Mouse (Mus musculus): ENCODE data around the gene Mast3. TPM values are rescaled to one million over a fixed set of nuclear protein-coding genes. Genes with fewer than 3 reads are reported as not detected.

Mast3 gene
- polyA plus RNA-seq, 1 experiment from 2014 or later, result 10.7 TPM

DNA sequence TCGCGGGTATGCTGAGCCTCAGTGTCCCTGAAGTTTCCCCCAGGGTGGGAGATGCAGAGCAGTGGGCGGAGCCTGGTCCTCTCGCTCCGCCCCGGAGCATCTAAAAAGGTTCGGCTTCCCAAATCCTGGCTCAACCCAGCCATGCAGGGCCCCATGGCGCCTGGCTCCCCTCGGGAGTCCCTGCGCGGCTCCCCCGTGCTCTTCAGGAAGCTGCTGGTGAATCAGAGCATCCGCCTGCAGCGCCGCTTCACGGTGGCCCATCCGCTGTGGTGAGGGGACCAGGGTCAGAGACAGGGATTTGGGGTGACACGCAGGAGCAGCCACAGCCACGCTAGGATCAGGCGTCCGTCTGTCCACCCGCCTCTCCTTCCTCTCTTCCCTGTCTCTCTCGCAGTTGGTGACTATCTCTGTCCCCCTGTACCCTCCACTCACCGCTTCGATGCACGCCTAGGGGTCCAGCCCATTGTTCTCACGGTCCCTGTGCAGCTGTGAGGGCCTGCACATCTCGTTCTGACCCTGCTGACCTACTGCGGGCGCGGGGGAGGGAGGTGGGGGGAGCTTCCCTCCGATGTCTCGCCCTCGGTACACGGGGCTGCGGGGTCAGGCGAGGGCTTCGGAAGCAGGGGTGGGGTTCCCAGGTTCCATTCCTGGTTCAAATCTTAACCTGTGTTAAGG is 61.7 kb downstream of the Mast3 start:
- no peak for ATAC-seq (ENCODE audit: insufficient number of reproducible peaks, insufficient read depth, low FRiP score, low read depth)
- H3K4me2 ChIP-seq (replicated peaks; ENCODE audit: low read depth, low read length), result peak overlapping the region; percentile 46
- H3K27me3 ChIP-seq (ENCODE audit: control insufficient read depth, insufficient read depth, low read length), result peaks cover 32% of the 10 kb centered on the region
- no peak overlapping the region for H3K9ac ChIP-seq (replicated peaks; ENCODE audit: low read depth, low read length)
- 4% methylated on average over 38 of the region's 38 CpGs for WGBS
- H3K4me3 ChIP-seq (ENCODE audit: low read depth, low read length), result peak overlapping the region; percentile 5; the same call in 1 of the 2 replicates
- no peaks in the 10 kb centered on the region for H3K36me3 ChIP-seq (ENCODE audit: control insufficient read depth, insufficient read depth, low read length)
- H3K4me1 ChIP-seq (ENCODE audit: control insufficient read depth, insufficient read depth, low read length), result peaks cover 13% of the 10 kb centered on the region
- H3K27ac ChIP-seq (ENCODE audit: low read length), result no peak overlapping the region
- H3K9me3 ChIP-seq (ENCODE audit: control insufficient read depth, low read depth, low read length), result no peaks in the 10 kb centered on the region

DNA sequence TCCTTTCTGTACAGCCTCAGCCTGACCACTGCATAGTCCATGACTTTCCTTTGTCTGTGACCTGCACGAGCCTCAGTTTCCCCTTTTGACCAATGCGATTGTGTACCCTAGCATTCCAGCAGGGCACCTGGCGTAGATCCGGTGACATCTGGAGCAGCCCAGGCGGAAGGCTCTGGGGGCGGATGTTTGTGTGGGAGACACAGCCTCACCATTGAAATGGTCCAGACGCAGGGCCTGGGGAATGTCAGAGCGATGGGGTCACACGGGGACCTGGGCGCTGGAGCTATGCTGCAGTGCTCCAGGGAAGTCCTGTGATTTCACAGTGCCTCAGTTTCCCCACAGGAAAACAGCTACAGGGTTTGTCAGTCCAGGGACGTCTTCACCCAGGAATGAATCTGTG is 62.7 kb downstream of the Mast3 start:
- H3K27ac ChIP-seq (ENCODE audit: low read length), result no peak overlapping the region
- ATAC-seq (ENCODE audit: insufficient number of reproducible peaks, insufficient read depth, low FRiP score, low read depth), result no peak
- 44% methylated on average over 11 of the region's 11 CpGs for WGBS
- no peaks in the 10 kb centered on the region for H3K36me3 ChIP-seq (ENCODE audit: control insufficient read depth, insufficient read depth, low read length)
- no peak overlapping the region for H3K4me3 ChIP-seq (ENCODE audit: low read depth, low read length)
- H3K4me2 ChIP-seq (replicated peaks; ENCODE audit: low read depth, low read length), result no peak overlapping the region
- peaks cover 13% of the 10 kb centered on the region for H3K4me1 ChIP-seq (ENCODE audit: control insufficient read depth, insufficient read depth, low read length)
- peaks cover 30% of the 10 kb centered on the region for H3K27me3 ChIP-seq (ENCODE audit: control insufficient read depth, insufficient read depth, low read length)
- H3K9me3 ChIP-seq (ENCODE audit: control insufficient read depth, low read depth, low read length), result no peaks in the 10 kb centered on the region
- no peak overlapping the region for H3K9ac ChIP-seq (replicated peaks; ENCODE audit: low read depth, low read length)

DNA sequence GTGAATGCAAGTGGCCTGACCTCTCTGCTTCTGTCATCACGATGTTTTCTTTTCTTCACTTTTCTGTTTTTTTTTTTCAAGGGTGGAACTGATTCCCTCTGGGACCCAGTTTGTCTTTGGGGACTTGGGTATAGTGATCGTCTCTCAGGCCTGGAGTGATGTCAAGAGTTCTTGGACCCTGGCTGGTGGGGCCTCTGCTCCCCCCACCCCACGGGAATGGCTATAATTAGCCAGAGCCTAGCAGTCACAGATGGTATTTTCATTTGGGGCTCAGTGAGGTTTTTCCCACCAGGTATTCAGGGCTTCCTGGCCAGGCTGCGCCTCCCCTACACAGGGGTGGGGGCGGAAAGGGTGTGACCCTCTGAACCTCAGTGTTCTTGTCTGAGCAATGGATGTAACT is 63.2 kb downstream of the Mast3 start:
- ATAC-seq (ENCODE audit: insufficient number of reproducible peaks, insufficient read depth, low FRiP score, low read depth), result no peak
- Histone ChIP-seq H3K27ac (ENCODE audit: low read length) (no peak overlapping the region), H3K9me3 (ENCODE audit: control insufficient read depth, low read depth, low read length) (no peaks in the 10 kb centered on the region), H3K4me2 (replicated peaks; ENCODE audit: low read depth, low read length) (no peak overlapping the region), H3K4me3 (ENCODE audit: low read depth, low read length) (no peak overlapping the region), H3K9ac (replicated peaks; ENCODE audit: low read depth, low read length) (no peak overlapping the region), H3K36me3 (ENCODE audit: control insufficient read depth, insufficient read depth, low read length) (no peaks in the 10 kb centered on the region), H3K27me3 (ENCODE audit: control insufficient read depth, insufficient read depth, low read length) (peaks cover 28% of the 10 kb centered on the region), H3K4me1 (ENCODE audit: control insufficient read depth, insufficient read depth, low read length) (peaks cover 13% of the 10 kb centered on the region)
- WGBS, result 48% methylated on average over 5 of the region's 5 CpGs

DNA sequence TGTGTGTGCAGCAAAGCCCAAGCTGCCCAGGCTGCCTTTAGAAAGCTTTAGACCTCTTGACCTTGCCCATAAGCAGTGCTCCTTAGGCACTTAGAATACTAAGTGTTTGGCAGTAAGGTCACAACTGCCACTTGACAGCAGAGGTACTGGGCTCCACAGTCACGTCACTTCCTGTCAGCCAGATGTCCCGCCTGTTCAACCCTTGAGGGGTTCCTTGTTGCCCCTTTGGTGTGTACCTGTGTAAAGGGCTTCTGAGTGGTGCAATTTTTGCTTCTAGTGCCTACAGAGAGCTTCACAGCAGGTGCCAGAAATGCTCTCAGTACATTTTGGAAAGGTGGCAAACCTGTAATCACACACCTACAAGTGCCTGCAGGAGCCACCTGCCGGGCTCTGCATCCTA is 66.6 kb downstream of the Mast3 start:
- H3K27ac ChIP-seq (ENCODE audit: low read length), result no peak overlapping the region
- no peak overlapping the region for H3K9ac ChIP-seq (replicated peaks; ENCODE audit: low read depth, low read length)
- no peak overlapping the region for H3K4me2 ChIP-seq (replicated peaks; ENCODE audit: low read depth, low read length)
- H3K27me3 ChIP-seq (ENCODE audit: control insufficient read depth, insufficient read depth, low read length), result peaks cover 14% of the 10 kb centered on the region
- no peaks in the 10 kb centered on the region for H3K9me3 ChIP-seq (ENCODE audit: control insufficient read depth, low read depth, low read length)
- no peak overlapping the region for H3K4me3 ChIP-seq (ENCODE audit: low read depth, low read length)
- H3K4me1 ChIP-seq (ENCODE audit: control insufficient read depth, insufficient read depth, low read length), result peaks cover 4% of the 10 kb centered on the region
- WGBS, result 60% methylated on average over 3 of the region's 3 CpGs
- no peaks in the 10 kb centered on the region for H3K36me3 ChIP-seq (ENCODE audit: control insufficient read depth, insufficient read depth, low read length)
- no peak for ATAC-seq (ENCODE audit: insufficient number of reproducible peaks, insufficient read depth, low FRiP score, low read depth)

DNA sequence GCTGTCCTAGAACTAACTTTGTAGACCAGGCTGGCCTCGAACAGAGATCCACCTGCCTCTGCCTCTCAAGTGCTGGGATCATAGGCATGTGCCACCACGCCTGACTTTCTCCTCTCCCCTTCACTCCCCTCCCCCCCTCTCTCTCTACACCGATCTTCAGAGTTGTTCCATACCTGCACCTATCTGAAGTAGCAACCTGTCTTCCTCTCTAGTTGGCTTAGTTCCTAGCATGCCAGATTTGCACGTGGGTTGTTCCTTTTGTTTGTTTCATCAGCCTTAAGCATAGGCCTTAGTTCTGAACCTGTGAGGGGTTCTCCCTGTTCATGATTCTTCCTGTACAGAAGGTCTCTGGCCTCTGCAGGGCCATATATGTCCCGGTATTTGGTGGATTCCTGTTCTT is 67.1 kb downstream of the Mast3 start:
- WGBS, result 67% methylated on average over 5 of the region's 5 CpGs
- peaks cover 9% of the 10 kb centered on the region for H3K27me3 ChIP-seq (ENCODE audit: control insufficient read depth, insufficient read depth, low read length)
- H3K4me3 ChIP-seq (ENCODE audit: low read depth, low read length), result no peak overlapping the region
- H3K27ac ChIP-seq (ENCODE audit: low read length), result no peak overlapping the region
- H3K4me2 ChIP-seq (replicated peaks; ENCODE audit: low read depth, low read length), result no peak overlapping the region
- H3K36me3 ChIP-seq (ENCODE audit: control insufficient read depth, insufficient read depth, low read length), result no peaks in the 10 kb centered on the region
- no peaks in the 10 kb centered on the region for H3K4me1 ChIP-seq (ENCODE audit: control insufficient read depth, insufficient read depth, low read length)
- H3K9ac ChIP-seq (replicated peaks; ENCODE audit: low read depth, low read length), result no peak overlapping the region
- H3K9me3 ChIP-seq (ENCODE audit: control insufficient read depth, low read depth, low read length), result no peaks in the 10 kb centered on the region
- ATAC-seq (ENCODE audit: insufficient number of reproducible peaks, insufficient read depth, low FRiP score, low read depth), result no peak

DNA sequence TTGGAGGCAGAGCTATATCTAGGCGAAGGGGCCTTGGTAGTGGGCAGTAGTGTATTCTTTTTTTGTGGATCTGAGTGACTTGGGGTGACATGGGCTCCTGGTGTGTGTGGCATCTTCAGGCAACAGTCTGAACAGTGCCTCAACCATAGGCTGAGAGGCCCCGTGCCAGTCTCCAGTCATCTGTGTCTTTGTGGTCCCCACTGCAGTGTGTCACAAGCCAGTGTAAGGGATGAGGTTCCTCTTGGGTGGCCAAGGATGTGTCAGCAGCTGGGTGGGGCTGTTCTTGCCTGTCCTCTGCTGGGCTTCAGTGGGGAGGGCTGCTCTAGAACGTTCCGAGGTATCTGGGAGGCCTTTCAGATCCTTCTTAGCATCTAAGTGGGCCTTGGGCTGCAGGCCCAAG is 73.9 kb downstream of the Mast3 start:
- WGBS, result 85% methylated on average over 4 of the region's 4 CpGs
- no peak overlapping the region for H3K4me2 ChIP-seq (replicated peaks; ENCODE audit: low read depth, low read length)
- no peaks in the 10 kb centered on the region for H3K4me1 ChIP-seq (ENCODE audit: control insufficient read depth, insufficient read depth, low read length)
- no peaks in the 10 kb centered on the region for H3K36me3 ChIP-seq (ENCODE audit: control insufficient read depth, insufficient read depth, low read length)
- no peak overlapping the region for H3K4me3 ChIP-seq (ENCODE audit: low read depth, low read length)
- H3K9me3 ChIP-seq (ENCODE audit: control insufficient read depth, low read depth, low read length), result no peaks in the 10 kb centered on the region
- H3K27me3 ChIP-seq (ENCODE audit: control insufficient read depth, insufficient read depth, low read length), result 0 out of 2 replicates have a peak, but pooled peaks cover 4% of the 10 kb centered on the region
- H3K9ac ChIP-seq (replicated peaks; ENCODE audit: low read depth, low read length), result no peak overlapping the region
- no peak overlapping the region for H3K27ac ChIP-seq (ENCODE audit: low read length)
- ATAC-seq (ENCODE audit: insufficient number of reproducible peaks, insufficient read depth, low FRiP score, low read depth), result no peak

DNA sequence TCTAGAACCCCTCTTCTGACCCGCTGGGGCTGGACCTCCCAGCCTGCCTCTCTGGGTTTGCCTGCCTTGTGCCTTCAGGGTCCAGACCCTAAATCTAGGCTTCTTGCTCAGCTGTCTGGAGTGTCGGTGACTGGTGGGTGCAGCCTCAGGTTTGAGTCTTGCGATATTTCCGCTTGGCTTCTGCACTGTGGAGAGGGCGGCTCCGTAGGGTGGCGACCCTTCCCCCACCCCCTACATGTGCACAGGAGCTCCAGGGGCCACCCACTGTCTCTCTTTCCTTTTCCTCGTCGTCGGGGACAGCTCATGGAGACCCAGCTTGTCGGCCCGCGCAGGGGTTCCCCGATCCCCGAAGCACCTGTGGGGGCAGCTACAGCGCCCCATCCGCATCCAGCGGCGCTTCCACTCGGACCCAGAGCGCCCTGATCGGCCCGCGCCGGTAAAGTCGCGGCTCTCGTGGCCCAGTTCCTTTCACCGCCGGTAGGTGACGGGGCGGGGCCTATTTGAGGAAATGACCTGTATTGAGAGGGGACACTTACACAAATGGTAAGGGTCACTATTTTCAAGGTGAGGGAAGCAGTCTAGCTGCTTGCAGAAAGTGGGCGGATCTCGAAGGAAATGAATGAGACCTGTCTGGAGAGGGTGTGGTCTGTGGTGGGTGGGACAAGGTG is 74.9 kb downstream of the Mast3 start:
- peak overlapping the region; percentile 39 for H3K4me2 ChIP-seq (replicated peaks; ENCODE audit: low read depth, low read length)
- WGBS, result 4% methylated on average over 34 of the region's 34 CpGs

More for the DNA sequence above, 74.9 kb downstream of the Mast3 start:
- 0 out of 2 replicates have a peak, but pooled peaks have one; percentile 54 for ATAC-seq (ENCODE audit: insufficient number of reproducible peaks, insufficient read depth, low FRiP score, low read depth)
- Histone ChIP-seq H3K4me3 (ENCODE audit: low read depth, low read length) (peak overlapping the region; percentile 20; the same call in 1 of the 2 replicates), H3K36me3 (ENCODE audit: control insufficient read depth, insufficient read depth, low read length) (no peaks in the 10 kb centered on the region), H3K9ac (replicated peaks; ENCODE audit: low read depth, low read length) (no peak overlapping the region), H3K27ac (ENCODE audit: low read length) (no peak overlapping the region), H3K9me3 (ENCODE audit: control insufficient read depth, low read depth, low read length) (no peaks in the 10 kb centered on the region), H3K27me3 (ENCODE audit: control insufficient read depth, insufficient read depth, low read length) (0 out of 2 replicates have a peak, but pooled peaks cover 4% of the 10 kb centered on the region), H3K4me1 (ENCODE audit: control insufficient read depth, insufficient read depth, low read length) (no peaks in the 10 kb centered on the region)
